Mouse (Mus musculus): Measurements from ENCODE around the gene Peli2. TPM values are rescaled to one million over a fixed set of nuclear protein-coding genes. Genes with fewer than 3 reads are reported as not detected.

The Peli2 gene
- total RNA-seq, 1 experiment from 2014 or later = 27.7 TPM

- DNase-seq = no peak
These were observed 5.3 kb downstream of the Peli2 start for GRCm38 (mm10) chr14:48125971-48126370.

DNA sequence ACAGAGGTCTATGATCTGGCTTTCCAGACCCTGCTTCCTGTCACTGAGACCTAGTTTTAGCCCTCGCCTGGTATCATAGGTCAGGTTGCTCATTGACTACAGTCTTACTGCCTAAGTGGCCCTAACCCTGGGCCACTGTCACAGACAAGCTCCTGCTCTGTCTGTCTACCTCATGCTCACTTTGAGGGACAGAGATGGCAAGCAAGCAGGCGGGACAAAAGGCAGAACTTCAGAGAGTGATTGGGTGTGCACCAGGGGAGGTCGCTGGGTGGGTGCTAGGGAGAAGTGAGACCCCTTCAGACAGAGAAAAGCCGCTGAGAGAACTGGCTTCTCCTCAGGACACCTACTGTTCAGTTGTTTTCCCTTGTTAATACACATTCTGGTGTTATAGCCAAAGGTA lies 6.3 kb downstream of the Peli2 start:
- no peak for DNase-seq

DNA sequence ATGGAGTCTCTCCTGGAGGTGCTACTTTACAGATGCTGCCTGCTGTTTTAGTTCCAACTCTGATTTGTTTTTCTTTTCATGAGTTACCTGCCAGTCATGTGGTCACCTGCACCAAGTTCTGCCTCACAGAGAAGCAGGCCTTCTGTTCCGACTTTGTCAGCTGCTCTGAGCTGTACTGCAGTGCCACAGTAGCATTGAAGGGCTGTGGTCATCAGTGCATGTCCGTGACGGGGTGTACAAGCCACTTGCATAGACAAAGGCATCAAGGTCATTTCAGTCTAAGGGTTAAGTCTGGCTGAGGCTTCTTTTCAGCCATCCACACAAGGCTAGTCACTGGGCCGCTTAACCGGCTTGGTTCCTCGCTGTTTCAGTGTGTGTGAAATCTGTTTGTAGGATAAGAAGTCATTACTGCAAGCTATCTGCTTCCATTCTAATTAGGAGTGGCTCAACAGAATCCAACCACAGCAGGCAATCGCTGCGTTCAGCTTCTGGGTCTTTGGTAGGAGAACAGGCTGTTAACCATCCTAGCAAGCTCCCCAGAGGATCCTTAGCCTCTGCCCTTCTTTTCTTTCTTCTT lies 7.1 kb downstream of the Peli2 start:
- no peak for DNase-seq

- DNase-seq = no peak
These were observed 8.1 kb downstream of the Peli2 start for GRCm38 (mm10) chr14:48128701-48129100.

DNA sequence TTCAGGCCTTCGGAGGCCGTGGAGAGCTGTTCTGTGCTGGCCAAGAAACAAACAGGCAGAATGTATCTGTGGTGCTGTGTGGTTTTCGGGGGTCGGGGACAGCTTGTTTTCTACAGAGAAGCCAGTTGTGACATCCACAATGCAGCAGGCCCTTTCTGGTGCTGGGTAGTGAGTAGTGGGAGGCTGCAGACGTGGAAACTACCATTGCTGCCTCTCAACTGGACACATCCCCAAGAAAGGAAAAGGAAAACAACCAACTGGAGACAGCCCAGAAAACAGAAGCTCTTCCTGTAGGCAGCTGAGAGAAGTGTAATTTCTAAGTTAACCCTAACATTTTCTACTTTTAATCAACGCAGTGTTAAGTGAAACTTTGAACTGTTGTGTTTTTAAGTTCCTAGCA lies 9.4 kb downstream of the Peli2 start:
- DNase-seq = no peak

DNA sequence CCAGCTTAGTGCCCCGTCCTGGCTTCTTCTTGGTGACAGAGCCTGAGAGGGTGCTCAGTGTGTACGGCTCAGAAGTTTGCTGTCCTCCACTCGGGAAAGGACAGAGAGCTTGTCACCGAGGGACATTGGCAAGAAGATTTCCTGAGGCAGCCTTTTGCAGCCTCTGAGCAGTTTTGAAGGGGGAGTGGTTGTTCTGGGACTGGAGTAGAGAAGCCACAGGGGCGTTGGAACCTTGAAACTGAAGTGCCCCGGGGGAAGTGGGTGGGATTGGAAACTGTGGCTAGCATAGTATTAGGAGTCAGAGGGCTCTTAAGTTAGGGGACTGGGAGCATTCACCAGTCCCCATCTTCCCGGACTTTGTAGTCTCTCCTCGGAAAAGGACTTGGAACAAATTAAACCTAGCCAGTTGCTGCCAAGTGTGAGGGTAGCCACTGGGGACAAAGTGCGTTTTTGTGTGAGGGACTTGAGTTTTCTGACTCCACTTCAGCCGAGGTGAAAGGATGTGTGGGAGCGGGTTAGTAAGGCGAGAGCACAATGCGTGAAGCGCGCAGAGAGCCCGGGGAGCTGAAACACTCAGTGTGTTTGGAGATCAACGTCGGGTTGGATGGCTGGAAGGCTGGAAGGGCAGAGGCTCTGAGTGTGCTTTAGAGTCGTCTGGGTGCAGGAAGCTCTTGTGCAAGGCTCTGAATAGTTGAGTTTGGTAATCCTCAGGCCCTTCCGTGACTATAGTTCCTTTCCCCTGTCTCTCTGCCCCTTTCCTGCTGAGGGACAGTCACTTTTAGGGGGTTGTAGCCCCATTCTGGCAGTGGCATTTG lies 10.3 kb downstream of the Peli2 start:
- no peak for DNase-seq

GRCm38 (mm10) chr14:48131576-48131922 lies 10.9 kb downstream of the Peli2 start:
- DNase-seq = peak; percentile 51

DNA sequence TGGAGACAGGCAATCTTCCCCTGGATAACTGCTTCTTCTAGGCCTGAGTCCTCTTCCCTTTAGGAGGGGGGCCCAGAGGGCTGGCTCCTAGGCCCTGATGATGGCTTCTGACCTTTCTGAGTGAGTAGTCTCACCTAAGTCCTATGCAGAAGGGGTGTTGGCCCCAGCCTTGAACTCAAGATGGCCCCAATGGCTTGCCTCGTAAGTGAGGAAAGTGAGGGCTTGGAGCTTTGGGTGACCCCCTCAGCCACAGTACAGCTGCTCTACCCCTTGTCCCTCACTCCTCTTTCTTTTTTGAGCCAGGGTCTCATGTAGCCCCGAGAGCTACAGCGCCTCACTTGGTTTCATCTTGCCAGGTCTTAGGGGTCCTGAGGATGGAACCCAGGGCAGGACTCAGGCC lies 11.6 kb downstream of the Peli2 start:
- DNase-seq = no peak

DNA sequence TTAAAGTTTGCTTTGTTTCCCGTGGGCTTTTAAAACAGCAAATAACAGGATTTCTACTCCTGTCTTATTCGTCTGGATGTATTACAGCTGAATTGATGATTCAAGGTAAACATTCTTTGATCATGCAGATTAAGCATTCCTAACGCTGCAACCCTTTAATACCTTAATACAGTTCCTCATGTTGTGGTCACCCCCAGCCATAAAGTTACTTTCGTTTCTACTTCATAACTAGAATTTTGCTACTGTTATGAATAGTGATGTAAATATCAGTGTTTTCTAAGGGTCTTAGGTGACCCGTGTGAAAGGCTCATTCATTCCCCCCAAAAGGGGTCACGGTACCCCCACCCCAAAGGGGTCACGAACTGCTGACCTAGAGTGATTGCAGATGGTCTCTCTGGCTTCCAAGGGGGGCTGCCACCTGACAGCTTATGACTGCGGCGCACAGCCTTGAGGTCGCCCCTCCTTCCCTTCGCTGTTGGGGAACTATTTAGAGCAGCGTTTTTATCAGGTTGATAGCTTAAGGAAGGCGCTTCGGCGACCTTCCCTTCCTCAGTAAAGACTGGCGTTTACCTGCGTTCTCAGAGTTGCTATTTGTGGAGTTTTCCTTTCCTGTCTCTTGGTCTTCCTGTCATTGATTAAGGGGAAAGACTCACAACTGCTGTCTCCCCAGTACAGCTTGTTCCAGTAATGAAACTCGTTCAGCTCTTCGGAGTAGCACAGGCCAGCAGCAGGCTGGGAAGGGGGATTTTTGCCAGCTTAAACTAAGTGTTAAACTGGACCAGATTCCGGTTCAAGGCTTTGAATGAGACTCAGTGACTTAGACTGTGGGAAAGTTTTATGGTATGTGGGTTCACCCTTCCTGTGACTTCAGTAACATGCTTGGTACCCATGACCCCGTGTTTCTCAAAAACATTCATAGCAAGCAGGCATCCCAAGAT lies 12.5 kb downstream of the Peli2 start:
- no peak for DNase-seq

DNA sequence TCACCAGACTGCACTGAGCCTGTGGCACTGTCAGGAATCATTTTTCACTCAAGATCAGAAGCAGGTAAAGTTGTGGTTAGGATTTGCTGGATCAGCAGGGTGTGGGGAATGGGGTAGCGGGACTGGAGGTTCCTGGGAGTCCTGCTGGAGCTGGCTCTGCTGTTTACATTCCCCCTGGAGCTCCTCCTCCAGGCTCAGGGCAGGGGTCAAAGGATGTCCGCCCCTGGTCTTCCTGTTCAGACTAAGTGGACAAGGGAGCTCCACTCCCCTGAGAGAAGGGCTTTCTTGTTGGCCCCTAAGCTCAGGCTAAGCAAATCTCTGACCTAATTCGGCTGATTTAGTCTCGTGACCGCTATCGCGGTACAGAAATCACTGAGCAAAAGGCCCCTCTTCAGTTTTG lies 13.7 kb downstream of the Peli2 start:
- DNase-seq = no peak

DNA sequence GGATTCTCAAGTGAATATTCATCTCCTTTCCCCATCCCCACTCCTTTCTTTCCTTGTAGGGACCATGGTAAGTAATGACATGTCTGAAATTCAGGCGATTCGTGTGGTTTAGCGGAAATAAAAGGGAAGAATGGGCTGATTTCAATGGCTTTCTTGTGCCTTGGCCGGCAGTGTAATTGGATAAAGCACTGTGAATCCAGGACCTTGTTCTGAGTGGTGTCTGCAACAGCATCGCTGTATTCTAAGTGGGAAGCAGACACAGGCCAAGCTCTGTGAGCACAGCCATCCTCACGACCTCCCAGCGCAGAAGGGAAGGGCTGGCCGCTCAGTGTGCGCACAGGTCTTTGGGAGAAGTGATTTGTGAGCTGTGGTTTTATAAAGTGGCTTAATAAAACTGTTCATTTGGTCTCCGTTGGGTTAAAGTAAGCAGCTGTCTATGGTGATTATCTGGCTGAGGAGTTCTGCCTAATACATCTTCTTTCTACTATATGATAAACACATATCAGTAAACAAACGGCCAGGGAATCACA lies 15.3 kb downstream of the Peli2 start:
- DNase-seq = no peak

DNA sequence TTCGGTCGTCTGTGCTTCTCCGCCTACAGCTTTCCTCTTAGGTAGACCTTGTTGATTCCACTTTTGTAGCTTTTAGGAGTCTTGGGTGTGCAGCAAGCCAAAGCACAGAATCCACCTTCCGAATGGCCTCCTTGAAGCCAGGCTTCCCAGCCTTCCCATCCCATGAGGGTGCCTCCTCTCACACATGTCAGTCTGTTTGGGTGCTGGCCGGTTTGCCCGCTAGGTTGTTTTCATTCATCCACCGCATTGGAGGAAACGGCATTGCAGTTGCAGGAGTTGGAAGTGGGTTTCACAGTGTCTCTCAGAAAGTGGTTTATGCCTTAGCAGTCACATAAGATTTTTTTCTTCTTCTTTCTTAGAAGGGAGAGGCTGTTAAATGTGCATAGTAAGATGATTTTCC lies 17.1 kb downstream of the Peli2 start:
- no peak for DNase-seq

- no peak for DNase-seq
These were observed 17.5 kb downstream of the Peli2 start for GRCm38 (mm10) chr14:48138138-48138537.

- DNase-seq = no peak
These were observed 18.8 kb downstream of the Peli2 start for GRCm38 (mm10) chr14:48139409-48139808.

DNA sequence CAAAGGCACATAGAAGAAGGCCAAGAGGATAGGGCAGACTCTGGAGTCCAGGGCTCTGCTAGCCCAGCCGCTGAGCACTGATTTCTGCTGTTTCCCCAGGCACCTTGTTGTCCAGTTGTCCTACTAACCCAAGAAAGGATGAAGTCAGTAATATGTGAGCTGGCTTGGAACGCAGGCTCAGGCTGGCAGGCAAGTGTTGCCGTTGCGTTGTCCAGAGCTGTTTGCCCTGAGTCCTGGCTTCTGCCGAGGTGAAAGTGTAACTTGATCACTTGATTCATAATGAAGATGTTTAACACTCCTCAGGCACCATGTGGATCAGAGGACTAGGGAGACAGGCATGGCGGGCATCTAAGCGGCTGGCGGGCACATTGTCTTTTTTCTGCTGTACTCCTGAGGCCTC lies 21.1 kb downstream of the Peli2 start:
- no peak for DNase-seq

DNA sequence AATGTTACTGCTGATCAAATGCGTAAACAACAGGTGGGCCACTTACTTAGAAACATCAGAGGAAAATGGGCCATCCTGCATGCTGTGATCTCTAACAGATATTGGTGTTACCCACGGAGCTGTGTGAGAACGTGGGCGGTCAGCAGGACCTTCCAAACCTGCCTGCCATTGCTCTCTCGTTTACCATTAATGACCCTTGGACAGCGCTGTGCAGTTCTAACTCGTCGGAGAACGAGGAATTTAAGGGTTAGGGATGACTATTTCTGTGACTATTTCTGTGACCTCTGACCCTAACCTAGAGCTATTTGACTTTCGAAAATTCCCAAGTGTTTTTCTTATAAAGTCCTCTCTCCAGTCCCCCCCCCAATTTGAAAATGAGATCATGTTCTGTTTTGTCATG lies 22.1 kb downstream of the Peli2 start:
- no peak for DNase-seq

GRCm38 (mm10) chr14:48143141-48143540 lies 22.5 kb downstream of the Peli2 start:
- no peak for DNase-seq

GRCm38 (mm10) chr14:48144330-48144729 lies 23.7 kb downstream of the Peli2 start:
- DNase-seq = no peak

DNA sequence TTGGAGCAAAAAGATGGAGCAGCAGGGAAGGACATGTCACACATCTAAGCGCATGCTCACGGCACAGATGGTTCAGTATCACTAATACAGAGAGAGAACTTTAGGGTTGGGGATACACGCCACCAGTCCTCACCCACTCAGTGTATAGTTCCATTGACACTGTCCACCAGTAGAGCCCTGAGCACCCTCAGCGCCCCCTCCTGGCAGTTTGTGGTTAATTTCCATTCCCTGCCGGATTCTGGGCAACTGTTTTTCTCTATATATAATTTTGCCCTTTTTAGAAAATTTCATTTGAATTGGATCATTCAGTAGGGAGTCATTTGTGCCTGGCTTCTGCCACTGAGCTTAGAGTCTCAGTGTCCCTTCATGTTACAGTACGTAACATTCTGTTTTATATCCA lies 27.1 kb downstream of the Peli2 start:
- DNase-seq = peak; percentile 70

- DNase-seq = no peak
These were observed 28.0 kb downstream of the Peli2 start for GRCm38 (mm10) chr14:48148615-48149014.

GRCm38 (mm10) chr14:48149351-48149750 lies 28.7 kb downstream of the Peli2 start:
- DNase-seq = no peak

GRCm38 (mm10) chr14:48150903-48151302 lies 30.3 kb downstream of the Peli2 start:
- DNase-seq = no peak

GRCm38 (mm10) chr14:48151554-48151953 lies 30.9 kb downstream of the Peli2 start:
- DNase-seq = no peak

All from adrenal gland, postnatal 25 days (tissue).